Mouse (Mus musculus) heart, adult 2 months (tissue): ENCODE measurements around the gene Mx1.

Experiments
- EP300 ChIP-seq: fragments of 200-500 bp; IDR thresholded peaks from 2 replicates; pipeline ENCODE4 v1.6.1; 2011; ENCODE audit warnings: low read depth, low read length, control low read depth; ENCODE audit not compliant: insufficient read depth
- POLR2A ChIP-seq: fragments of 200-500 bp; IDR thresholded peaks from 2 replicates; pipeline ENCODE4 v1.6.1; 2011; ENCODE audit warnings: mild to moderate bottlenecking, low read depth, low read length, control low read depth; ENCODE audit not compliant: insufficient read depth

DNA sequence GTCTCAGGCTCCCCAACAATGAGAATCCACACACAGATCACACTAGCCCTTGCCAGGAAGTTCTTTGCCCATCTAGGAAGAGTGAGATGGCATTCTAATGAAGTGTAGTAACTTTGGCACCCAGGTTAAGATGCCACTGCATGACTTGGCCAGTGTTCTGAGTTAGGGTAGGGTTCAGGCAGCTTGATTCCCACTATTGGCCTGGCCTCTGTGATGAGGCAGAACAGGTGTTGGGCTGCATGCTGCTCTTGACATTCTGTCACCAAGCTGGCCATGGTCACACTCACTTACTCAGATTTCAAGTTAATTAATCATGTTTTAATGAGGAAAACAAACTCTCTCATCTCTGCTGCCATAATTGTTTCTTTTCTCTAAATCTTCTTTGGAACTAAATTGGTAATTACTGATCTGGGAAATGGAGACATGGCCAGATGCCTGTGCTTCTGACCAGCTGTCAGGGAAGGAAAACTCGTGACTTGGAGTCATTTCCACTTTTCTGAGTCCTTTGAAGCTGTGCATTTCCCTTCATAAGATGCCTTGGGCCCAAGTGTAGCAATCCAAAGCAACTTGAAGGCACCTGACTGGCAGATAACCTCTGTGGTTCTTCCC is 25.2 kb downstream of the Mx1 start:
- TF ChIP-seq POLR2A (no peak), EP300 (no peak)
